Mouse (Mus musculus): ENCODE measurements around the gene Eloa.
A peak's percentile ranks its signal among the peaks of the same experiment; 100 is the strongest.

Eloa gene

DNA sequence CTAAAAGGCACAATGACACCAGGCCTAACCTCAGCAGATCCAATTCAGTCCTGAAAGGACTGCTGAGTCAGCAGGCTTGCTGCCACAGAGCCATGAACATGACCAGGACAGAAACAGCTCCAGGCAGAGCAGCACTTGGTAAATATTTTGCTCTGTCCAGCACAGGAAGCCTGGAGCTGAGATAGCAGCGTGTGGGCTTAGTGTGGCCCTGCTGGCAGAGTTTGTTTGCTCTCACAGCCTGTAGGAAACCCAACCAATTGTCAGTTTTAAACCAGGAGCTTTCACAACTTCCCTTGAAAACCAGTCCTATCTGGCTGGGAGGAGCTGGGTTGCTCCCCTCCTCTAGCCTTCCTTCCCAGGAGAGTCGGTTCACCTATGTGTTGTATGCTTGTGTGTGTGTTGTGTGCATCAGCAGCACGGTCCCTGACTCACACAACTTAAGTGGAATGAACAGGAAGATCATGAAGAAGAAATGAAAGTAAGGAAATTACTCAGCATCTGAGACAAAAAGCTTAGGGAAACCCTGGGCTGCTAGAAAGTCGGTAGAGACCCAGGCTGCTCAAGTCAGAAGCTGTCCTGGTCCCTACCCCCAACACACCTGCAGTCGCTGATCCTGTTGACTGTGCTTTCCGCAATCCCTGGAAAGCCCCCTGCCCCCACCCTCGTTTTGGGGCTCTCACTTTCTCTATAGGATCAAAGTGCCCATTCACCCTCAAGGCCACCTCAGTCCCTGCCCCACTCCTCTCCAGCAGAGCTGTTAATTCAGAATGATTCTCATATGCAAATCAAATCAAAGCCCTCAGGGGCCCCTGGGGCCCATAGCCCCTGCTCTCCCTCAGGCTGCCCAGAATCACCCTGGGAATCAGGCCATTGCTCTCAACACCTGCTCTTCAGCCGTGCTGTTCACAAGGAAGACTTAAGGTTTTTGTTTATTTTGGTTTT is 9.7 kb upstream of the Eloa start:
- peak in 1 of 2 experiments; percentile 10 for DNase-seq (ENCODE audit: low spot score in 2 of 2)

DNA sequence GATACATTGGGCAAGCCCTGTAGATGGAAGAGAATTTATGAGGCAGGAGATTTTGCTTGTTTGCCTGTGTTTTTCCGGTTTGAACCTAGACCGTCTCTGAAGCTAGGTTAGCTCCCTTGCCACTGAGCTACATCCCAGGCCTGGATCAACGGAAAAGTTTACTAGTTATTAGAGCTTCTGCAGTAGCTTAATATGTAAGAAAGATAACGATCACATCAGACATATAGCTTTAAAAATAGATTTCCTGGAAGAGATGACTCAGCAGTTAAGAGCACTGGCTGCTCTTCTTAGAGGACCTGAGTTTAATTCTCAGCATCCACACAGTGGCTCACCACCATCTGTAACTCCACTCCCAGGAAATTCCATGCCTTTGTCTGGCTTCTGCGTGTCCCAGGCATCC is 7.1 kb upstream of the Eloa start:
- DNase-seq (ENCODE audit: low spot score in 2 of 2) = no peak

DNA sequence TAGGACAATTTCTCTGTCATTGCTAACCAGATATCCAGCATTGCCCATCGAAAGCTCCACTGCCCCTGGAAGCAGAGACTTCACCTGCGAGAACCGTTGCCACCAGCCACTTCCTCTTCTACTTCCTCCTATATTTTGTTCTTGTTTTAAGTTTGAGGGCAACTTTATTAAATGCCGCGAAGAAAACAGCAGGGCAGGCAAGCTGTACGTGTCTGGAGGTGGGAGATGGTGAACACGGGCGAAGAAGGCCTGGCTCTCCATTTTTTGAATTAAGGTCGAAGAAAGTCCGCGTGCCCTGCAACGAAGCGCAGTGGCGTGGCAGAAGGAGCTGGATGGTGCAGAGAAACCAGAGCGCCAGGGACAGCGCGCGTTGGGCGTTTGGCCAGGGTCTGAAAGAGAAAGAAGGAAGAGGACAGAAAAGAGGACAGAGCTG is 6.6 kb upstream of the Eloa start:
- peak; percentile 60 to 69 for DNase-seq (ENCODE audit: low spot score in 2 of 2)

DNA sequence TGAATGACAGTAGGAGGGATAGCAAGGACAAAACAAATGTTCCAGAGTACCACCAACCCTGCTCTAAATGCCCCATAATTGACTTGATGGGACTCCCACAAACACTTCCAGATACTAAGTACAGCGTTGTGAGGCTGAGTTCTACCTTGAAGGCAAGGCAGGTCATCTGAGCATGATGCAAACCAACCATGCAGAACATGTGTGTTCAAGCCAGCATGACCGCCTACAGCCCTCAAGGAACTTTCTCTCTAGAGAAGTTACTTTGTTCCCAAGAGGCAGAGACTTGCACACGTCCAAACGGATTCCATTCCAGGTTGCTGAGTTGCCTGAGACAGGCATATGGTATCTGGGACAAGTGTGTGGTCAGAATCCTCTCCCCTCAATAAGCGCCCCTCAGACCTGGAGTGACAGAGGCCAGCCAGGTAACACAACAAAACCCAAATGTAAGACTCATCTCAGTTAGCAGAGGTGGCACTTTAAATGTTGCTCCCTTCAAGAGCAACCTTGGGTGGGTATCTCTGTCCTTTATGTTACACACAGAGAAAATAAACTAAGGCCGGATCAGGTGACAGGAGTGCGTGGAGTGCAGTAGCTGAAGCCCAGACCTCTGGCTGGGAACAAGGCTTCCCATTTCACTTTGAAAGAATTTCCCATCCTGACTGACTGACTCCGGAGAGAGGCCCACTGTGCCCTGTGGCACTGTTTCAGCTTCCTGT is 6.0 kb upstream of the Eloa start:
- DNase-seq (ENCODE audit: low spot score in 2 of 2) = peak; percentile 21 to 30

DNA sequence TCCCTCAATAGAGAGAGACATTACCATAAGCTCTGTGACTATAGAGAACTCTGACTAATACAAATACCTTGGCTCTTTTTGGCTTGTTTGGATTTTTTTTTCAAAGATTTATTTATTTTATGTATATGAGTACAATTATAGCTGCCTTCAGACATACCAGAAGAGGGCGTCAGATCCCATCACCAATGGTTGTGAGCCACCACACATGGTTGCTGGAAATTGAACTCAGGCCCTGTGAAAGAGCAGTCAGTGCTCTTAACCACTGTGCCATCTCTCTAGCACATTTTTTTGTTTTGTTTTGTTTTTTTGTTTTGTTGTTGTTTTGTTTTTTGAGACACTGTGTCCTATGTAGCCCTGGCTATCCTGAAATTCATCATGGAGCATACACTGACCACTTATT is 3.8 kb upstream of the Eloa start:
- DNase-seq (ENCODE audit: low spot score in 2 of 2) = no peak

DNA sequence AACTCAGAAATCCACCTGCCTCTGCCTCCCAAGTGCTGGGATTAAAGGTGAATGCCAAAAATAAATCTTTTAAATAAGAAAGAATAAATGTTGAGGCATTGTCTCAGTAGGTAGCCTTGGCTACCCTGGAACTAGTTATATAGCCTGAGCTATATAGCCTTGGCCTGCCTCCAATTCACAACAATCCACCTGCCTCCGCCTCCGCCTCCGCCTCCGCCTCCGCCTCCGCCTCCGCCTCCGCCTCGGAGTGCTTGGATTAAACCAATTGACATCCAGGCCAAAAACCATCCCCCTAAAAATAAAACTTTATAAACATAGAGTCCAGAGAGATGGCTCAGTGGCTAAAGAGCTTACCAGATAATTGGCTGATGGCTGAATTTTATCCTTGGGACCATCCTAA is 1.4 kb upstream of the Eloa start:
- DNase-seq (ENCODE audit: low spot score in 2 of 2) = no peak

DNA sequence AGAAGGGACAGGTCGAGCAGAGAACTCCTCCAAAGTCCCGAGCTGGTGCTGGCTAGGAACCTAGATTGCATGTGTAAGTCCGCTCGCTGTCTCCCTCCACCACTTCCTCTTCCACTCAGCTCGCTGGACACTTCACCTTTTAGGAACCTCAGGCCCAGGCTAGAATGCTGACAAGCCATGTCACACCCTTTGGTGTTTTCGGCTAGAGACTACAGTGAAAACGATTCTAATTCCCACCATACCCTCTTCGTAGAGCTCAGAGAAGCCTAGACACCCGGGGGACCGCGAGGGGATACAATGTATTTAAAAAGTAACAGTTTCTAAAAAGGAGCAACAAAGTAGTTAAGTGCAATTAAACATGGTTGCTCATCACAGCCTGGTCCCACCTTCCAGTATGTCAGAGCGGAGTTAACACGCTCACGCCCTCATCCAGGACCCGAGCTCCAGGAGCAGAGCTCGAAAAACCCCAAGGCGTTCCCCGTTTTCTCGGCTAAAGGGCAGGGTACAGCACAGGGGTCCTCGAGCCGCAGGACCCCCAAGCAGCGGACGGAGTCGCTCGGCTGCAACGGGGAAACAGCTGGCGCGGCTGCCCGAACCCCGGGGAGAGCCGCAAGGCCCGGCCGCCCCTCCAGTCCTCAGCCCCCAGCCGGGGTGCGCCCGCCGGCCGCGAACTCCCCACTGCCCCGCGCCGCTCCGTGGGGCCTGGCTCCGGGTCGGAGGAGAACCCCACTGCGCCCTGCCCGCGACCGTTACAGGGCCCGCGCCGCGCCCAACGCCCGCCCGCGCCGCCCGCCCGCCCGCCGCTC is 617 bp downstream of the Eloa start:
- DNase-seq (ENCODE audit: low spot score in 2 of 2) = peak; percentile 36 to 46

DNA sequence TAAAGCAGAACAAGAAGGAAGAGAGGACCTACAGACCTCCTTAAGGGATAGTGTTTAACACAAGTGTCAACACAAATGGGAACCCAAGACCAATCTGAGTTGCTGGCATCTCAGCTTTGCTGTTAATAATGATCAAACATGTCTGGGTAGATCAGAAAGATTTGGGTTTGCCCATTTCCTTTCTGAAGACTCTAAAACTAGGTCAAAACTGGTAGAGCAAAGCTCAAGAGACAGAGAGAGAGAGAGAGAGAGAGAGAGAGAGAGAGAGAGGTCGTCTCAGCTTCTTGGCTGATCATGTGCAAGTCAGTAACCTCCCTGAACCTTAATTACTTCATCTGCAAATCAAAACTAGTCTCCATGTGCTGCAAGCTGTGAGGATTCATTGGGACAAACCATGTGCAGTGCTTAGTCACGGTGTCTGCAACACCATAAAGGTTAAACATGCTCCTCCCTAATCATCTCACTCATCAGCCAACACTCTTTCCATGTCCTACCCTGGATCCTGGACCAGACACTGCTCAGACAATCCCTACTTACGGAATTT is 5.4 kb downstream of the Eloa start:
- no peak for DNase-seq (ENCODE audit: low spot score in 2 of 2)

DNA sequence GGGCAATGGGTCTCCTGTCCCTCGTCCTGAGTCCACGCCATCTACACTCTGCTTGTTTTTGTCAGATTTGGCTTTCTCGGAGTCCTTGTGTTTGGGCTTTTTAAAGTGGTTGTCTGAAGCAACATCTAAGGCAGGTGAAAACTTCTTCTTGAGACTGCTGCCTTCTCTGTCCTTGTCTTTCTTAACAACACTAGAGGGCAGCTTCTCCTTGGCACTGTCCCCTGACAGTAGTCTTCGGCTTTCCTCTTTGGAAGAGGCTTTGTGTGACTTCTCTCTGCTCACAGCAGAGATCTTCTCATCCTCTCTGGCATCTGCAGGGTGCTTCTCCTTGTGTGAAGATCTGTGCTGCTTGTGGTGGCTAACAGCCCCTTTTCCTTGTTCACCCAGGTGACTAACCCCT is 11.0 kb downstream of the Eloa start:
- no peak for DNase-seq (ENCODE audit: low spot score in 2 of 2)

DNA sequence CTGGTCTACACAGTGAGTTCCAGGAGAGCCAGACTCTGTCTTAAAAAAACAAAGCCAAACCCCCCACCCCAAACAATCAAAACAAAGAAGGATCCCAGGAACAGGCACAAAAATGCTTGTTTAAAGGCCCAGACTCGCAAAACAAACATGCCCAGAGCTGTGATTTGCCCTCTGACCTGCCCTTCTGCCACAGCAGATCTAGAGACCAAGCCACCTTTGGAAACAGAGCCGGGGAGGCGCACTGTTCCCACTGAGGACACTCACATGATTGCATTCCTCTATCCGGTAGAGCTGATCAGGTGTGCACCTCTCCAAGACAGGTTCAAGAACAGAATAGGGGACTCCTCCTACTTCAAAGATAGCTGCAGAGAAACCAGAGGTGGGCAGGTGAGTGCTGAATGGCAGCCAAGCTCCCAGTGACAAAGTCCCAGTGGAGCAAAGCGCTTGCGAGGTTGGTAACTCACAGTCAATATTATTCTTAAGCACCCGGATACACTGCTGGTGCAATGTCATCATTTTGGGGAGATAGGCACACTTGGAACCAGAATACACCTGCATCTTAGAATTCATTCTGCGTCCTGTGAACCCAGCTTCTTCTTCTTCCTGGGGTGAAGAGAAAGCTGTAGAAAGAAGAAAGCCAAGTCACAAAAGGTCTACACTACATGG is 12.6 kb downstream of the Eloa start:
- DNase-seq (ENCODE audit: low spot score in 2 of 2) = no peak

DNA sequence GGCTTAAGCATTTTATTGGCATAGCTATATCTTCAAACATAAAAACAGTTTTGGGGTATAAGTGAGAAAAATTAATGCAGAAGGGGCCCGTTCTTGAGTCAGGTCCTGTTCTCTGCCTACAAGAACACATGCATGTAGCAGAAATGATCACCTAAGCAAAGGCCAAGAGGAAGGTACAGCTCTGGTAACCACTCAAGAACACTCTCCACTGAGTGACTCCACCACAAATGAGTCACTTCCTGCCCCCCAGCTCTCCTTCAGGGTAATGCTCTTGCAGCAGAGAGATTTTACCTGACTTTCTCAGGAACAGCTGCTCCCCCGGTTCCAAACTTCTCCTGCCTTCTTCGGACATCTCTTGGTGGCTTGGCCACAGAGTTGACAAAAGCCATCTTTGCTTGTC is 14.7 kb downstream of the Eloa start:
- no peak for DNase-seq (ENCODE audit: low spot score in 2 of 2)

DNA sequence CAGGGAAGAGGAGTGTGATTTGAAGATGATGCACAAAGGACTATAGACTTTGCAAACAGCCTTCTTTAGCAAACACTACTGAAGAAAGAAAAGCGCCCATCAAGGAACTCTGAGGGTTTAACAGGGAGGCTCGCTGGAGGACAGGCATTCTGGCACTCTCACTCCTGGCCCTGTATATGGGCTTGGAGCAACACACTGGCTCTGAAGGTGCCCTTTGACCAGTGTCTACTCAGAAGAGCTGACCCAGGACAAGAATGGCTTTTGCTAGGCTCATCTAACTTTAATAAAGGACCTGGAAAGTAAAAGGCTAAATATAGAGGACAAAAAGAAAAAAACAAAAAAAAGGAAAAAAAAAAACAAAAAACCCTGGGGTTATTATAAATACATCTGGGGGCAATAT is 16.6 kb downstream of the Eloa start:
- DNase-seq (ENCODE audit: low spot score in 2 of 2) = no peak

DNA sequence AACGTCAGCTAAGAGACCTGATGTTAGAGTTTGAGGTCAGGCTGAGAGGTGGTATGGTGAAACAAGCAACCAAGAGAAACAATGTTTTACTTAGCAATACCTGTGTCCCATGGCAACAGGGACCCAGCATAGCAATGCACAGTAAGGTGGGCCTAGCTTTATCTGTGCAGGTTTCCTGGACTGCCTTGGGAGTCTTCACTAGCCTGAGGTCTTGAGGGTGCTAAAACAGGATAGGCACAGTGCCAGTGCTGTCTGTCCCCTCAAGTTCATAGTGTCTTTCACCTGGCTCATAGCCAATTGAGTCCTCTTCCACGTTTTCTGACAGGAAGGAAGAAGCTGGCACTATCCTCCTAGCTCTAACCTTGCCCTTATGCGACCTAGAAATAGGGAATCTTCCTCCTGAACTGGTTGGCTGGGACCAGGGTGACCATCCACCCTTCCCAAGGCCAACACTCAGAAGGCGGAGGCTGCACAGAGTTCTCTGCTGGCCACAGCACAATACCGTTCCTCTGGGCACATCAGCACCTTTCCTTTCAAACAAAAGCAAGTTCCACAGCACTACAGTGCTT is 17.4 kb downstream of the Eloa start:
- DNase-seq (ENCODE audit: low spot score in 2 of 2) = no peak

DNA sequence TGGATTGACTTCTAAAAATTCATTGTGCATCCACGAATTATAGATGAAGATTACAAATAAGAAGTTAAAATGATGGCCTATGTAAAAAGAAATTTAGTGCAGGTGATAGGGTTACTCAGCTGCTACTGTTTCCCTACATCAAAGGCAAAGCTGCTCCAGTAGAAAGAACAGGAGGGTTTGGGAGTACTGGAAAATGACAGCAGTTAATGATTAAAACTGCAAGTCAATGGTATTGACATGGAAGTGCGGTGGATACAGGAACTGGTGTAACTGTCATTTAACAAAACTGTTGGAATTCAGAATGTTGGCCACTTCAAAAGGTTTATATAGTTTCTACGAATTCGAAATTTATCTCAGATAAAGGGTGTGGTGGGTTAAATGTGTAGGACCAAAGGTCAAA is 26.4 kb downstream of the Eloa start:
- no peak for DNase-seq (ENCODE audit: low spot score in 2 of 2)

DNA sequence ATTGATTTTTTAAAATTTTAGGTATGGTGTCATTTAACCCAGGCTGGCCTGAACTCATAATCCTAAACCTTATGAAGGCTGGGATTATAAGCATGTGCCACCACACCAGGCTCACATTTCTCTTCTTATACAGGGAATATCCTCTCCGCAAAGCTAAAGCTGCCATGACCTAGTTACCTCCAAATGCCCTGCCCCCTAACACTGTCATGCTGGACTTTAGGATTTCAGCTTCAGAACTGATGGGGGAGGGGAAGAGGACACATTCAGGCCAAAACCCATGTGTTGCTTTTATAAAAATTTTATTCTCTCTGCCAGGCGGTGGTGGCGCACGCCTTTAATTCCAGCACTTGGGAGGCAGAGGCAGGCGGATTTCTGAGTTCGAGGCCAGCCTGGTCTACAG is 27.6 kb downstream of the Eloa start:
- DNase-seq (ENCODE audit: low spot score in 2 of 2) = no peak

DNA sequence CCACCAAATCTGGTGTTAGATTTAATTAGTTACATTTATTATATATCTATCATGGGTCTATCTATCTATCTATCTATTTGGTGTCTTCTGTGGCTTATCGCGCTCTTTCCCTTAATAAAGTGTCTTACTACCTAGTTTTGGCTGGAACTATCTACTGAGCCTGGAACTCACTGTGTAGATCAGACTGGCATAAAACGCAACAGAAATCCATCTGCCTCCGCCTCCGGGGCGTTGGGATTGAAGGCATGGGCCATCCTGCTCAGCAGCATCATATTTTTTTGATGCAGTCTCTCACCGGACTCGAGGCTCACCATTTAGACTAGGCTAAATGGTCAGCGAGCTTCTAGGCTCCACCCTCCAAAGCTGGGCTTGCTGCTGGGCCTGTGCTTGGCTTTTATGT is 33.8 kb downstream of the Eloa start:
- DNase-seq (ENCODE audit: low spot score in 2 of 2) = no peak

DNA sequence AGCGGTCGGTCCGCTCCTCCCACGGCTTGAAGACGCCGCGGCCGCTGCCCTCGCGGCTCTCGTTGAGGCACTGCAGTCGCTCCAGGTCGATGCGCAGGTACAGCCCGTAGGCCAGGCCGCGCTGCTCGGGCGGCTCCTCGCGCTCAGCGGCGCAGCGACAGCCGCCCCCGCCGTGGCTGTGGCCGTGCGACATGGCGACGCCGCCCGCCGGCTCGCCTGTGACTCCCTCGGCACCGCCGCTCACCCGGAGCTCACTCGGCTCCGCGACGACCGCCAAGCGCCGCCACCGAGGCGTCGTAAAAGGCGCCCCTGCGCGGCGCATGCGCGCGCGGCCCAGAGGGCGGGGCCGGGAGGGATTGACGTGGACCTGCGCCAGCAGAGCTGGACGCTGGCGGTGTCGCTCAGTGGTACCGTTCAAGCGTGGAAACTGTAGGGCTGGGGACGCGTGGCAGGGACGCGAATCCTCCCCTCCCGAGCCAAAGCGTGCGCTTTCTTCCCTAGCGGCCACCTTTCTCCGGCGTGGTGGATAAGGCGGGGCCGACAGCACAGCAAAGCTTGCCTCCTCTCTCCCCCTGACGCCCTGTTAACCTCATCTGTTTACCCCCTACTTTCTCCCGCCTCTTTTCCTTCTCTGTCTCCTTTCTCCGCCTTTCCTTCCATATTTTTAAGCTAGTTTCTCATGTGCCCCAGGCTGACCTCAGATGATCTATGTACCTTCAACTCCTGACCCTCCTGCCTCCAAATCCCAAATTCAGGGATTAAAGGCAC is 34.4 kb downstream of the Eloa start, which contains the start of gene Pithd1:
Pithd1 (minus strand) TSS at position 322 of the 768 bp plus-strand sequence.
- peak; percentile 93 for DNase-seq (ENCODE audit: low spot score in 2 of 2)

DNA sequence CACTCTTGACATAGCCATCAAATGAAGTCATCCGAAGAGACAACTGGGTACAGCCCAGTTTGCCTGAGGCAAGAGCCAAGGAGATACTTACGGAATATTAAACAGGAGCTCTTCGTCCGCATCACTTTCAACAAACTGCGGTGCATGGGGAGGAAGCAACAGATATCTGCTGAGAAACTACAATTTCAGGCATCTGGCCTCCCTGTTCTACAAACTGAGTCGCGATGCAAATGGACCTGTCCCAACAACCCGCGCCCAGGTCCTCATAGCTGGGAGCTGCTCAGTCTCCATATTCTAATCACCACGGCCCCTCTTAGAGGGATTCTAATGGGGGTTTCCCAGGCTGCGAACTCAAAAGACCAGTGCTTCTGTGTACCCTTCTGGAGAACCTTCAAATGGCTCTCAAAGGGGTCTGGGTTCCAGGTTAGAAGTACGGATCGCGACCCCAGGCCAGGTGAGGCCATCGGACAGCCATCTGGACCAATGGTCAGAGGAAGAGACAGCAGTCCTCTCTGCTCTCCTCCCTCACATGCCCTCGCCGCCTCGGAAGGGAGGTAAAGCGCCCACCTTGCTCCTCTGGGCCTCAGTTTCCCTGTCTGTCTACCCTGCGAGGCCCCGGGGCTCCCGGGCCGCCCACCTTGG is 35.1 kb downstream of the Eloa start:
- DNase-seq (ENCODE audit: low spot score in 2 of 2) = no peak

DNA sequence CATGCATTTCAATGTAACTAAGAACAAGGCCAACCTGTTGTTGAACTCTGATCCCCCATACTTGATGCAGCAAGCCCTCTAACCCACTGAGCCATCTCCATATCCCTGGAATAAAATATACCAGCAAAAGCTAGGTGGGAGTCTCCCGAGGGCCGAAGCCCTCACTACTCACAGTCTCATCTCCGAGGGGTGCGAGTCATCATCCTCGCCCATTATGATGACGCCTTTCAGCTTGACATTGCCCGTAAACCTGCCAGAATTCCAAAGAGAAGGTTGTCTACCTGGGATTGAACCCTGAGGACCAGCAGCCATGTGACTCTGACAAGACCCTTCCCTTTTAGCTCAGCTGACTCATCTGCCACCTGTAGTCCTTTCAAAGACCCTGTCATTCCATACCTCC is 35.8 kb downstream of the Eloa start:
- DNase-seq (ENCODE audit: low spot score in 2 of 2) = no peak

DNA sequence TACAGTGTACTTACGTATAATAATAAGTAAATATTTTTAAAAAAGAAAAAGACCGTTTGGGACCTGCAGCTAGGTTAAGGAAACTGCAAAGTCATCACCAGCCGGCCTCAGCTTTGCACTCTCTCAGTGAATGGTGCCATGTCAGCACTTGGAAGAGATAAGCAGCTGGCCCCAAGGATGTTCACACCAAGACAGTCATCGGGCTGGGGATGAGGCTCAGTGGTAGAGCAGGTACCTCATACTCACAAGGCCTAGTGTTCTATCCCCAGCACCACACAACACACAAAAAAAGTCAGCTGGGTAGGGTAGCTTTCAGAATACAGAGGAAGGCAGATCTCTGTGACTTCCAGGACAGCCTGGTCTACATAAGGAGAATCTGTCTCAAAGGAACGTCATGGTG is 36.4 kb downstream of the Eloa start:
- DNase-seq (ENCODE audit: low spot score in 2 of 2) = peak; percentile 54 to 75
